ENCODE assay signal across 22 mouse cellular contexts in the genomic region with DNA sequence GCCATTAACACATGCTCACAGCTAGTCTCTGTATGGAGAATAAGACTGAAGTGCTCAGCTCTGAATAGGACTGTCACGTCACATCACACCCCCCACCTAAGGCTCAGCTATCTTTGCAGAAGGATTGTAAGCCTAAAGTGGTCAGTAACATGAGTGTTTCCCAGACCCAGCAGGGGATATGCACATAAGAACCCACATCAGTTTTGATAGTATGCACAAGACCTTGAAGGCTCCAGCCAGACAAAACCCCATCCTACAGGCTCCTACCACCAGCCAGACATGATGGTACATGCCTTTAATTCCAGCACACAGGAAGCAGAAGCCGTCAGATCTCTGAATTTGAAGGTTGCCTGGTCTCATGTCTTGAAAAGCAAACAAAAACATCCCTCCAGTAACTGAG. TPM values are rescaled to one million over a fixed set of nuclear protein-coding genes. Genes with fewer than 3 reads are reported as not detected.
DNase-seq lines count a peak whose midpoint lies in the region.
"Had no signal": no experiment of that assay in that cellular context is flagged by ENCODE, and none has a peak within 500 bp of the region (broad histone marks: within the 10 kb centered on the region; RNA-seq: fewer than 3 reads in every experiment).

No protein-coding gene starts in this region.

- peaks cover 92% of the 10 kb centered on the region for H3K36me3 ChIP-seq in embryonic facial prominence, embryonic 10.5 days (replicated peaks)

- no peaks in the 10 kb centered on the region for H3K9me3 ChIP-seq in embryonic facial prominence, embryonic 10.5 days
- H3K9me3 ChIP-seq: G1E had no signal

- no peaks in the 10 kb centered on the region for H3K27me3 ChIP-seq in embryonic facial prominence, embryonic 10.5 days (replicated peaks; ENCODE audit: low read depth, poor library complexity, severe bottlenecking)
- H3K27me3 ChIP-seq: CH12.LX, Patski had no signal

- WGBS in embryonic facial prominence, embryonic 10.5 days, result 88% methylated on average over 2 of the region's 2 CpGs

- H3K4me1 ChIP-seq in embryonic facial prominence, embryonic 10.5 days, result no peaks in the 10 kb centered on the region

- DNase-seq in ES-CJ7 (ENCODE audit: low read depth, low spot score), result peak; percentile 34
- peak; percentile 80 for DNase-seq in R1 (ENCODE audit: low read depth, low spot score)
- peak; percentile 52 for DNase-seq in ZHBTc4 (ENCODE audit: low read depth, low spot score)
- no peak for DNase-seq in thymus, postnatal 10 days (ENCODE audit: low spot score in 2 of 2)
- no peak for DNase-seq in embryonic facial prominence, embryonic 10.5 days (ENCODE audit: low spot score)
- no peak for DNase-seq in left cerebral cortex, adult 8-10 months (ENCODE audit: low spot score in 2 of 2)
- DNase-seq: adrenal gland, adult 2 months; adrenal gland, adult 8-10 months; adrenal gland, postnatal 10 days; adrenal gland, postnatal 14 days; adrenal gland, postnatal 25 days; adrenal gland, postnatal 36 days; B cell, adult 2 months; cerebellum, adult 11 months; cerebellum, adult 11-12 months; cerebellum, adult 18-20 months; cerebellum, adult 2 months; cerebellum, adult 8-10 months; cerebellum, adult 9-10 months had no signal

- no peak overlapping the region for H3K4me3 ChIP-seq in embryonic facial prominence, embryonic 10.5 days

- H3K27ac ChIP-seq in embryonic facial prominence, embryonic 10.5 days (replicated peaks), result no peak overlapping the region

RNA-seq across cellular contexts. Expression of a gene that starts 20.8 kb away (rescaled TPM):
- polyA plus RNA-seq in embryonic facial prominence, embryonic 10.5 days (2016; fragmentation: Nextera tagmentation; extraction: Ambion mirVana), result 16.5 and 19.0 TPM in 2 replicates
- 10 to 100 TPM; 41.3 to 43.5 (median 42.5) TPM for total RNA-seq in left cerebral cortex, adult 8-10 months (2022)

RNA-seq across cellular contexts. Expression of a gene that starts 22.1 kb away (rescaled TPM):
- polyA plus RNA-seq in embryonic facial prominence, embryonic 10.5 days (2016; fragmentation: Nextera tagmentation; extraction: Ambion mirVana), result 61.5 TPM in 2 replicates
- total RNA-seq in left cerebral cortex, adult 8-10 months (2022), result 100 to 1,000 TPM; 300 to 319 (median 307) TPM

RNA-seq across cellular contexts. Expression of a gene that starts 40.3 kb away (rescaled TPM):
- 19.3 and 22.3 TPM in 2 replicates for polyA plus RNA-seq in embryonic facial prominence, embryonic 10.5 days (2016; fragmentation: Nextera tagmentation; extraction: Ambion mirVana)
- 10 to 100 TPM; 18.2 to 27.0 (median 21.2) TPM for total RNA-seq in left cerebral cortex, adult 8-10 months (2022)

Comparison
In these comparisons a context has a peak if more than half of its experiments do, and no peak if none do; other contexts are left out.
1. DNase-seq: peak in ES-CJ7 (single experiment), R1 (single experiment) and ZHBTc4 (single experiment); none in thymus, postnatal 10 days (0 of 2), embryonic facial prominence, embryonic 10.5 days (single experiment) and left cerebral cortex, adult 8-10 months (0 of 2).